Mouse (Mus musculus): ENCODE results near the gene Vmn1r4.

GRCm38 (mm10) chr6:56904982-56905381 lies 18.8 kb upstream of the Vmn1r4 start:
- TF ChIP-seq CTCF (conservative IDR thresholded peaks at IDR 0.05; ENCODE audit: low read length) (no peak), NANOG (IDR thresholded peaks at IDR 0.05; ENCODE audit: borderline replicate concordance, low read length) (no peak)

All from E14TG2a.4 (cell line).